Mouse (Mus musculus): ENCODE data around the gene Agbl3.

The Agbl3 gene

DNA sequence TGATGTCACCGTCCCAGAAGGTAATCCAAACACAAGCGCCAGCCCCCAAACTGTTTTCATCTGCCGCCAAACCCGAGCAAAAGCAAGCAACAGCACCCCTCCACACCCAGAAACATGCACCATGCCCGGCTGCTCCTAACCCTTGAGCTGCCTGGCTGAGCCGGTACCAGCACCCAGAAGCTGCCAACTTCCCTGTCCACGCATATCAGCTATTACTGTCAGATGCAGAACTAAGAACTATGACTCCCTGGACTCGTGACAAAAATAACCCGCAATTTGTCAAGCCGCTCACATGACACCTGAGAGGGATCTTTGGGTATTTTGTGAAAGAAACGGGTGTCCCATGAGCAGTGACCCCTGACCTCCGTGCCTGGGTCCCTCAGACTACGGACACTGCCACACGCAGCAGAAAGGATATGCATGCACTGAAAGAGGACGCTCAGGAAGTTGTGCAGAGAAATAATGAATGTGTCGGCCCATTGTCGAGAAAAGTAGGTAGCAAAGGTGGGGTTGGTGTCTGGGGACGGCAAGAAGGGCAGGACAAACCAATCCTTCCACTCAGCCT lies 127.5 kb downstream of the Agbl3 start:
- 74% methylated on average over 18 of the region's 18 CpGs for WGBS

All from cerebral cortex, adult 2 months (tissue).